Mouse (Mus musculus) cortical plate, adult 2 months (tissue): ENCODE results near the gene Ak4.

Experiments
- CTCF ChIP-seq: fragments of 200-500 bp; IDR thresholded peaks from 2 replicates; pipeline ENCODE4 v1.5.1; 2011; ENCODE audit warnings: mild to moderate bottlenecking, control low read depth, low read length; ENCODE audit not compliant: insufficient read depth; ENCODE audit errors: extremely low read depth
- POLR2A ChIP-seq: fragments of 200-500 bp; IDR thresholded peaks from 2 replicates; pipeline ENCODE4 v1.6.1; 2011; ENCODE audit warnings: mild to moderate bottlenecking, low read length, control low read depth; ENCODE audit not compliant: insufficient read depth; ENCODE audit errors: extremely low read depth

- no peak for TF ChIP-seq CTCF
- TF ChIP-seq POLR2A: no peak
Observed at GRCm38 (mm10) chr4:101429073-101429472, 10.0 kb downstream of the Ak4 start.
